Mouse (Mus musculus): ENCODE data around the gene Kcnip1.

GRCm38 (mm10) chr11:33706777-33707176 is 286.2 kb downstream of the Kcnip1 start:
- no peak for TF ChIP-seq CTCF (IDR thresholded peaks at IDR 0.05; ENCODE audit: borderline replicate concordance, control insufficient read depth, extremely low read depth, insufficient read depth, low read length, poor library complexity)
- TF ChIP-seq POLR2A (IDR thresholded peaks at IDR 0.05; ENCODE audit: control insufficient read depth, extremely low read depth, insufficient read depth, low read length, poor library complexity), result no peak
